8 mouse cellular contexts compared by ENCODE assay signal in the genomic region with DNA sequence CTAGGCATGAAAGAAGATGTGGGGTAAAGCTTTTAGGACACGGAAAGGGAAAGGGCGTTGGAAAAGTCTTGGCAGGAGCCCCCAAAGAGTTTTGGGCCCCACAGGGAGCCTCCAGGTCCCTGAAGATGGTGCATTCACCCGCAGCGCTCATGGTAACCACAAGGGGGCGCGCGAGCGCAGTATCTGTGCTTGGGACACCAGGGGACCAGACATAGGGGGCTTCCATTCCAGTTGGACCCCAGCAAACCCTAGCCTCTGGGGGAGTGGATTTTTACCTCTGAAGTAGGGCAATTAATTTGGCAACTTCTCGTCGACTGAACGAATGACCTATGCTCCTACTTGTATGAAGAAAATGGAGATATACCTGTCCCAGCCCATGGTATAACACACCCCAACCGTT.
DNase-seq lines count a peak whose midpoint lies in the region; ATAC-seq and TF ChIP-seq lines count a peak whose summit lies in the region.

No protein-coding gene starts in this region.

- H3K9ac ChIP-seq in heart, embryonic 11.5 days (ENCODE audit: low read depth, low read length) = no peak overlapping the region
- H3K9ac ChIP-seq in forebrain, embryonic 13.5 days = no peak overlapping the region
- H3K9ac ChIP-seq in hindbrain, embryonic 13.5 days = no peak overlapping the region
- no peak overlapping the region for H3K9ac ChIP-seq in stomach, postnatal 0 days (ENCODE audit: low read length)

- no peak for TF ChIP-seq EP300 in stomach, postnatal 0 days (optimal IDR thresholded peaks at IDR 0.05)

- H3K4me2 ChIP-seq in heart, embryonic 11.5 days = no peak overlapping the region
- H3K4me2 ChIP-seq in forebrain, embryonic 13.5 days = no peak overlapping the region
- no peak overlapping the region for H3K4me2 ChIP-seq in hindbrain, embryonic 13.5 days
- no peak overlapping the region for H3K4me2 ChIP-seq in stomach, postnatal 0 days (replicated peaks; ENCODE audit: low read depth)

- no peak overlapping the region for H3K27ac ChIP-seq in heart, embryonic 11.5 days (ENCODE audit: low read depth, low read length)
- H3K27ac ChIP-seq in forebrain, embryonic 13.5 days = no peak overlapping the region
- no peak overlapping the region for H3K27ac ChIP-seq in hindbrain, embryonic 13.5 days
- no peak overlapping the region for H3K27ac ChIP-seq in stomach, postnatal 0 days (replicated peaks)

- ATAC-seq in heart, embryonic 11.5 days (replicated peaks; ENCODE audit: insufficient number of reproducible peaks, low FRiP score, low TSS enrichment) = no peak
- peak; percentile 66 for ATAC-seq in forebrain, embryonic 13.5 days
- 0 out of 2 replicates have a peak, but pooled peaks have one; percentile 46 for ATAC-seq in hindbrain, embryonic 13.5 days (ENCODE audit: low FRiP score)
- no peak for ATAC-seq in stomach, postnatal 0 days (ENCODE audit: low FRiP score, low TSS enrichment)

- no peaks in the 10 kb centered on the region for H3K9me3 ChIP-seq in heart, embryonic 11.5 days (replicated peaks; ENCODE audit: control insufficient read depth, low read length)
- no peaks in the 10 kb centered on the region for H3K9me3 ChIP-seq in forebrain, embryonic 13.5 days (replicated peaks)
- H3K9me3 ChIP-seq in hindbrain, embryonic 13.5 days = no peaks in the 10 kb centered on the region
- H3K9me3 ChIP-seq in stomach, postnatal 0 days (ENCODE audit: control insufficient read depth, low read length) = no peaks in the 10 kb centered on the region

- H3K4me1 ChIP-seq in heart, embryonic 11.5 days (ENCODE audit: control insufficient read depth, insufficient read depth, low read length) = no peaks in the 10 kb centered on the region
- no peaks in the 10 kb centered on the region for H3K4me1 ChIP-seq in forebrain, embryonic 13.5 days
- H3K4me1 ChIP-seq in hindbrain, embryonic 13.5 days (replicated peaks) = no peaks in the 10 kb centered on the region
- H3K4me1 ChIP-seq in stomach, postnatal 0 days (replicated peaks; ENCODE audit: control insufficient read depth, insufficient read depth) = no peaks in the 10 kb centered on the region

- intact Hi-C loops in left cerebral cortex, postnatal 14 days (cut with DNase I) = loop anchor here (1.0 kb wide), 1 partner anchor 75 kb away; no protein-coding TSS in a partner anchor

- no peak overlapping the region for H3K4me3 ChIP-seq in heart, embryonic 11.5 days (ENCODE audit: low read depth, low read length)
- H3K4me3 ChIP-seq in forebrain, embryonic 13.5 days = no peak overlapping the region
- H3K4me3 ChIP-seq in hindbrain, embryonic 13.5 days = no peak overlapping the region
- H3K4me3 ChIP-seq in stomach, postnatal 0 days (ENCODE audit: low read depth, low read length) = no peak overlapping the region

- no peaks in the 10 kb centered on the region for H3K36me3 ChIP-seq in heart, embryonic 11.5 days (ENCODE audit: control insufficient read depth, insufficient read depth, low read length)
- no peaks in the 10 kb centered on the region for H3K36me3 ChIP-seq in forebrain, embryonic 13.5 days (ENCODE audit: poor library complexity, severe bottlenecking)
- H3K36me3 ChIP-seq in hindbrain, embryonic 13.5 days = no peaks in the 10 kb centered on the region
- no peaks in the 10 kb centered on the region for H3K36me3 ChIP-seq in stomach, postnatal 0 days (ENCODE audit: control insufficient read depth, insufficient read depth, low read length)

- WGBS in heart, embryonic 11.5 days (ENCODE audit: insufficient replicate concordance) = 15% methylated on average over 12 of the region's 12 CpGs
- 17% methylated on average over 12 of the region's 12 CpGs for WGBS in forebrain, embryonic 13.5 days
- WGBS in hindbrain, embryonic 13.5 days = 18% methylated on average over 12 of the region's 12 CpGs
- 18% methylated on average over 12 of the region's 12 CpGs for WGBS in stomach, postnatal 0 days

- TF ChIP-seq CTCF in stomach, postnatal 0 days (IDR thresholded peaks at IDR 0.05; ENCODE audit: low read depth) = peak; percentile 84

- peaks cover 10% of the 10 kb centered on the region; the same call in 1 of the 2 replicates for H3K27me3 ChIP-seq in heart, embryonic 11.5 days (ENCODE audit: control insufficient read depth, insufficient read depth, low read length)
- no peaks in the 10 kb centered on the region for H3K27me3 ChIP-seq in forebrain, embryonic 13.5 days
- H3K27me3 ChIP-seq in hindbrain, embryonic 13.5 days = no peaks in the 10 kb centered on the region
- no peaks in the 10 kb centered on the region for H3K27me3 ChIP-seq in stomach, postnatal 0 days (ENCODE audit: control insufficient read depth, insufficient read depth, low read length)

- DNase-seq in heart, adult 8-10 months (ENCODE audit: low spot score) = peak; percentile 43
- DNase-seq in c-Kit-positive CD71-negative TER-119-negative erythroid progenitor cells, embryonic 14.5 days (ENCODE audit: low read depth) = peak; percentile 57
- DNase-seq in left cerebral cortex, postnatal 14 days (ENCODE audit: low spot score in 2 of 2) = peak; percentile 63 to 80
- peak; percentile 66 for DNase-seq in naive thymus-derived CD4-positive, alpha-beta T cell, adult 2 months (ENCODE audit: low read depth)
- DNase-seq in stomach, postnatal 0 days (ENCODE audit: low spot score) = peak; percentile 76

Comparison
In these comparisons a context has a peak if more than half of its experiments do, and no peak if none do; other contexts are left out.
1. ATAC-seq: peak in forebrain, embryonic 13.5 days (single experiment) and hindbrain, embryonic 13.5 days (single experiment); none in heart, embryonic 11.5 days (single experiment) and stomach, postnatal 0 days (single experiment).
2. Peak in every context shown above with its lines, with median percentiles within 50 percentile points of each other: DNase-seq.